Mouse (Mus musculus) left cerebral cortex, adult 11 months (tissue): ENCODE data around the gene Nrp2.

ENCODE experiments used
- DNase-seq: peaks from one replicate; pipeline ENCODE4 v3.0.0; 2022; ENCODE audit warnings: low spot score

The Nrp2 gene

GRCm38 (mm10) chr1:62751011-62752006, 48.2 kb downstream of the Nrp2 start:
- DNase-seq: no peak

- DNase-seq: no peak
Observed at GRCm38 (mm10) chr1:62752055-62752454, 49.0 kb downstream of the Nrp2 start.

DNA sequence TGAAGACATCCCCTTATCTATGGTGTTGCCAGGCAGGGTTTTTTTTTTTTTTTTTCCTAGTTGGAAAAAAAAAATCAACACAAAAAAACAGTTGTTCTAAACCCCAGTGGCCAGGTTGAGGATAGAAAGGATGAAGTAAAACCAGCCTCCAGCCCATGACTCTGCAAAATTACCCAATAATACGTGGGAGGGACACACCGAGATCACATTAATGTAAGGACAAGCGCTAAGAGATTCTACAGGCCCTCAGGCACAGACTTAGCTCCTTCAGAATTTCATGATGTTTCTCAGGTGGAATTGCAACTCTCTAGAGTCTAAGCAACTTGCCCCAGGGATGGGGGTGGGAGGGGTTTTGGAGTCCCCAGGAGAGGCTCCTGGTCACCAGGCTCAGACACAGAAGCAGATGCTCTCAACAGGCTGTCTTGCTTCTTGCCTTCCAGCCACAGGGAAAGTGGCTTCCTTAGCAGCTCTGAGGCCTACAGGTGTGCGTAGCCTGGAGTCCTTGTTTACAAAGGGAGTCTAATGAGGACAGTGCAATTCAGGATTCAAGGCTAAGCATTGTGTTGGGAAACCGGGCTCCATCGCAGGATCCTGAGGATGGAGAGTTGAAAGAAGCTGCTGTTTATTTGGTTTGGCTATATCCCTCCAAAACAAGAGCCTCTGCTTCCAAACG, 49.7 kb downstream of the Nrp2 start:
- DNase-seq: no peak

DNA sequence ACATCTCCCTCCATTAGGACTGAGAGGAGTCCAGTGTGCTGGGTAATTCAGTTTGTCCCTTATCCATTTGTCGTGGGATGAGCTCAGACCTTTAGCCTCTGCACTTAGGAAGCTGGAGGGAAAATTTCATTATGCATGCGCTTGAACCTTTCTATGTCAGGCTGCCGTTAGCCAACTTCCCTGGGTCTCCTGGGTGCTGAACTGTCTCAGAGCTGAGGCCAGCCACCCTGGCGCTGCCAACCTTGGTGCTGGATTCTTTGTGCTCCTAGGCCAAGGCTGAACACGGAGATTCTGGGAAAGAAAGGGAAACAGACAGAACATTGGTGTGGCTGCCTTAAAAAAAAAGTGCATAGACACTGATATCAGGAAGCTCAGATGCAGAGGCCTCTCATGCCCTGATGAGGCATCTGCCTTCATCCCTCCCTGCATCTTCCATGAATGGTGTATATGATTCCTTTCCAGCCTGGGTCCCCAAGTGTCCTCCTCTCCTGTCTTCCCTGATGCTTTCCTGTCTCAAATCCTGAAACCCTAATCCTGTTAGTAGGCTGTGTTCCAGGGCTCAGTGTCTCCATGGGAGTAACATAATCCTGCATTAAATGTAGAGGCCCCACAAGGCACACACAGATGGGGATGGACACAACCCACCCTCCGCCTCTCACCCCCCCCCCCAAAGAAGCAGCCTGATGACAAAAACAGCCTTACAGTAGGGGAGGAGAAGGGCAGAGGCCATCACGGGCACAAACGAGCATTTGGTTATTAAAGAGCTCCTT, 51.2 kb downstream of the Nrp2 start:
- no peak for DNase-seq

DNA sequence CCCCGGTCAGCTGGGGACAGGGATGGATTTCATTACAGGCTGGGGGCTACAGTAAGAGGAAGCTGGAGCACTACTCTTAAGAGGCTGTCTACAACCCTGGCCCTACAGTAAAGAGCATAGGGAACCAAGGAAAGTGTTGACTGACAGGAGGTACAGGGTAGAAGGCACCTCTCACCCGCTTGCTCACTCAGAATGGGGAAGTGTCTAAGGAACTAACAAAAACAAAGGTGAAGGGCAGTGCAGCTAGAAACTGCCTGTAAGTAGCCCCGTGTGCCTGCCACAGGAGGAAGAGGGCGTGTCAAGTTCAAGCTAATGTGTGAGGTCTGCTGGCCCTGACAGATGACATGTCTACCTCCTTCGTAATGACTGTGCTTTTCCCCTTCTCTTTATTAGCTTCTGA, 57.0 kb downstream of the Nrp2 start:
- DNase-seq: no peak

DNA sequence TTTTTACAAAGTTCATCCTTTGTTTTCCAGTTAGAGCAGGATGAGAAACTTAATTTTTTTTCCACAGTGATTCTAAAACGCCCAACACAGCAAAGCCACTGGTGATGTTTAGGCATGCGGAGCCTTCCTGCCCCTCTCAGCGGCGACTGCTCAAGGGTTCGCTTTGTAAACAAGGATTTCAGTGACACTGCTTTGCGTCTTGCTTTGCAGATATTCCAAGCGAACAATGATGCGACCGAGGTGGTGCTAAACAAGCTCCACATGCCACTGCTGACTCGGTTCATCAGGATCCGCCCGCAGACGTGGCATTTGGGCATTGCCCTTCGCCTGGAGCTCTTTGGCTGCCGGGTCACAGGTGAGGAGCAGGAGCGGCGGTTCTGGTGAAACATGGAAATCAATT, 57.5 kb downstream of the Nrp2 start:
- no peak for DNase-seq

DNA sequence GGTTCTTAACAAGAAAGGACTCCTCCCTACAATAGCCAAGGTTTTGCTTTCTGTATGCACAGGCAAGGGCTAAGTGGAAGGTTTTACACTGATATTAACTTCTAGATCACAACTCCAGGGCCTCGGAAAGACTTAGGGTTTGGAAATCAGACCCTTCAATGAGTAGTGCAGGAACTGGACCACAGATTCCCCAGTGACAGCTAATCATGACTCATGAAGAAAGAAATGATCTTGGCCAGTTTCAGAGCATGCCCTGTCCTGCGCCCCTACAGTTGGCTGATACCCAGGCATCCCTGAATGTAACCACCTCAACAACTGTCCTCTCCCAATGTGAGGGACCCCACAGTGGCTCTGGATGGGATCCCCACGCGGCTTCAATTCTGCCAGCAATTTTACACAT, 60.7 kb downstream of the Nrp2 start:
- no peak for DNase-seq

DNA sequence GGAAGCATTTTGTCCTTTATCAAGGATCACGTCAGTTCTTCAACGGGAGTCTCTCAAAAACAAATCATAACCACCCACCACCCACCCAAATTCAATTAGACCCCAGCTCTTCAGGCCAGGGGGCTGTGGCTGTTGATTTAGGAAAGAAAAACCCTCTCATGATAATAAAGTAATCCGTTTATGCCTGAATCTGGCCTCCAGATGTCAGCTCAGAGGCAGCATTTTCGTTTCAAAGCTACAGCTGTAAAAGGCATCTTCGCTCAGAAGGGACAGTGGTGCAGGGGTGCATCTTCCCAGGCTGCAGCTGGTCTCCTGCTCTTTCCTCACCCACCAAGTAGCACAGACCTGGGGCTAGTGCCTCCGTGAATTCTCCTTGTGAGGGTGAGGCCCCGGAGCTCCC, 62.1 kb downstream of the Nrp2 start:
- no peak for DNase-seq

DNA sequence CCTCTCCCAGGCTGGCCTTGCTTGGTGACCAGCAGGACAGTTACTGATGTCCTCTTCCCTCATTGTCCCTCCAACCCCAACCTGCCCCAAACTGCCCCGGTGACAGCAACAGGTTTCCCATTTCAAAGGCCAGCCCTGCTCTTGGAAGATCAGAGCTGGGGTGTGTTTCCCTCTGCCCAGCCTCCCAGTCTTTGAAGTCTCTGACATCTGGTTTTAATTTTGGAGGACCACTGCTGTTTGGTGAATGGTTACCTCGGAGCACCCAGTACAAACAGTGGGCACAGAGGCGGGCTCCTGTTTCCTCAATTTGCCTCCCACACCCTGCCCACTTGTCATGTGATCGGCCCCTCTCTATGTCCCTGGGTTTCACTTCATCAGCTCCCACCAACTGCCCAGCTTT, 63.7 kb downstream of the Nrp2 start:
- no peak for DNase-seq

- no peak for DNase-seq
Observed at GRCm38 (mm10) chr1:62767611-62768010, 64.5 kb downstream of the Nrp2 start.

- DNase-seq: no peak
Observed at GRCm38 (mm10) chr1:62770576-62770975, 67.5 kb downstream of the Nrp2 start.

- no peak for DNase-seq
Observed at GRCm38 (mm10) chr1:62772391-62772790, 69.3 kb downstream of the Nrp2 start.

DNA sequence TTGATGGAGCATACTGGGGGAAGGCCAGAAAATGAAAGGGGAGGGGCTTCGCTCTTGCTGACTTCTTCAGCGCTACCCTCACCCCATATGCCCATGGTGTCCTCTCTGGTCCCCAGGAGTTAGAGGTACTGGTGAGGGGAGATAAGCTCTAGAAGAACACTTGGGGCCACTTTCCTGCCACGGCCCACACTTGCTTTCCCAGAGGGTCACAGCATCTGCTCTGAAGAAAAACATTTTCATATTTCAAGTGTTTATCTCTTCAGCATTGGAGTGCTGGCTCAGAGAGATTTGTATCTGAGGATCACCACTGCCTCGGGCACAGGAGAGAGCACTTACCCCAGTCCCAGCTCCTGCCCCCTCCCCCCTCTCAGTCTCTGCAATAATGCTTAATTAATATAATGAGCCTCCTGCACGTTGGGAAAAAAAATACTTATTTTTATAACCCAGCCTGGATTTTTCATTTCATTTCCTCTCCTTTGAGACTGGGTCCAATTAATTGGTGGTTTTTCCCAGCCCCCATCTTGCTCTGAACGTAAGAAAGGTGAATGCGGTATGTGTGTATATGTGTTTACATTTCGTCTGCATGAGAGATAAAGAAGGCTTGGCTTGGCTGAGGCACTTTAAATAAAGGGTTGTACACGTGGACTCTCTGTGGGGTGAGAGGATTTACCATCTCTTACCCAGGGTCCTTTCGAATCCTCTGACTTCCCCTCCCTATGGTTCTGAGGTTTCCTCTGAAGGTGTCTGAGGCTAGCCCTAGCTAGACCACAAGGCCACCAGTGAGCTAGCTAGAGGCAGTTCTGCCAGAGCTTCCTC, 70.2 kb downstream of the Nrp2 start:
- DNase-seq: no peak

DNA sequence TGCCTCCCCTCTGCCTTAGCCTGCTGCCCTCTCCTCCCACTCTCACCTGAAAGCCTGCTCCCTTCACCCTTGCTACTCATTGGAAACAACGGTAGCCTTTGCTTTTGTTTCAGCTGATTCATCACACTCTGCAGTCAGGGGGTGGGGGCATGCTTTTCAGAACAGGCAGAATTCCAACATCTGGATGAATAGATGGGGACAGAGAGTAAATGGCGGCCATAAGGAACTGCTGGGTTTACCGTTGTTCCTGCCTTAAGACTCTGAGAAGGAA, 70.8 kb downstream of the Nrp2 start:
- no peak for DNase-seq

DNA sequence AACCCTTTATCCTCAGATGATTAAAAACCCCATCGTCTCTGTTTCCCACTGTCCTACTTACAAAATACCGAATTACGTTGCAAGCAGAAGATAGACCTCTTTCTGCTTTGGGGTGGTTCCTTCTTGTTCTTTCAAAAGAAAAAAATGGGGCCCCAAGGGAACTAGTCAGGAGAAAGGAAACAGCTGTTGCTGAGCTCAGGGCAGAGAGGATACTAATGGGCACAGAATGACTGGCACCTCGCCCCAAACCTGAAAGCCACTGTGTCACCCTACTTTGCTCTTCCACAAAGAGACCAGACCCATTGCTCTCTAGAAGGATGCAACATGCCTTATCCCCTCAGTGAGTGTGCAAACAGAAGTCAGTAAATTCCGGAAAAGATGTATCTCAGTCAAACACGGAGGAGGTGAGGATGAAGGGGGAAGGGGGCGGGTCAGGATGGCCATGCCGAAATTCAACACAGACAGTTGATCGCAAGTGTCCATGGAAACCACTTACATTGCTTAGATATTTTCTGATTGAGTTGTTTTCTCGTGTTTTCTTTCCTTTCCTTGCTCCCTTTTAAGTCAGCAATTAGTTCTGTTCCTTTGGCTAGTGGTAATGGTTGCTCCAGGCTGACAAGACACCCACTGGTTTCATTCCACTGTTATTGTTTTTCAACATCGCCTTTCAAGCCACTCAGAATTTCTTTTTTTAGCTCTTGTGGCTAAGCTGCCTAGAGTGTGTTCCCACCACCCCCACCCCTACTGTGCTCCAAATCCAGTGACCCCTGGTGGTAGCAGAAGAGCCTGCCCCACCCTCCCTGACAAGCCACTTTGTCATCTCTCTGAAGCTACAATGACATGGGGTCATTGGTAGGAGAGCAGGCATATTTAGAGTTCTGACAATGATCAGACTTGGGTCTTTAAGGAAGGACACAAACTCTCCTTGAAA, 71.5 kb downstream of the Nrp2 start:
- DNase-seq: no peak

DNA sequence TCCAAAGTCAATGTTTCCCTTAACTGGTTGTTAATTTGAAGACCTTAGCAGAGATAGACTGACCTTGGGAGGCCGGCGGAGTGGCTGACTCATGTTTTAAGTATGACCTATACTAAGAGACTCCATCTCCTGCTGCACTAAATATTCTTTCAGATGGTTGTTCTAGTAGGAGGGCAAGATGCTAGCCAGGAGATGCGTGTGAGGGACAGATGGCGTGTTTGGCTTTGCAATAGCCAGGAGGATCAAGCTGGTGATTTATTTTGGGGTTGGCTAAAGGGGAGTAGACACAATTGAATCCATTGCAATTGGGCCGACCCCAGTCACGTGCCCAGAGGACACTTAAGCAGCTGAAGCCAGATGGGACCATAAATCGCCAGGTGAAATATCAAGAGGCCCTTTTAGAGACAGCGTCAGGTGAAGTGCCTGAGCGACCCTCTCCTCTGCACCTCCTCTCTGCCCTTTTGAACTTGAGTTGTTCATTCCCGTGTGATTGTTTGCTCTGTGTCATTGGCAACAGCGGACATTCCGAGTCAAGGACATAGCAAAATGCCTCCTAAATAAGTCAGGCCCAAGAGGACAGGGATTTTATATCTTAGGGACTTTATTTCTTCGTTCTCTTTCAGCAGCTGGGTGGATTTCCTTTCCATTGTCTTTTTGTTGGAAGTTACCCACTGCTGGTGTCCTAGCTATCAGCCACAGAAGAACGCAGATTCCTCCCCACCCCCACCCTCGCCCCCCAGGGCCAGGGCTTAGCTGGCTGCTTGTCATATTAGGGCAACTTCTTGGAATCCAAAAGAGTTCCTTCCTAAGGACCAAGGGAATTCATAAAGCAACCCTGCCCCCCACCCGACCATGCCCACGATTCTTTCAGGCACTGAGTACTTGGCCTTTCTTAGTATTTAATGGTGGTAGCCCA, 74.5 kb downstream of the Nrp2 start:
- DNase-seq: no peak

DNA sequence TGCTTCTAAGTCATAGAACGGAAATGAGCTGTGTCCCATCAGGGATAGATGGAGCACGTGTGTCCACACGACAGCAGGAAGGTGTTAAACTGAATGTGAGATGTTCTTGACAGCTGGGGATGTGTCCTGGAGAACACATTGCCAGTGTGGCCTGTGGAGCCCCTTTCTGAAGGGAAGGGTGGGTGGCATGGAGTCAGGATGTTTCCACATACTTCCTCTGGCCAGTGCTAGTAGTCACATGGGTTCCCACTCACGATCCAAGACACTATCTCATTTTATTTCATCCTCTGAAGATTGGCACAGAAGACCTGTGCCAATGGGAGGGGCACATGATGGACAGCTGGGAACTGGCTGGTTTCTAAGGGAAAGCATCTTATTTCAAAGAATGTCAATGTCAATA, 75.8 kb downstream of the Nrp2 start:
- DNase-seq: no peak

DNA sequence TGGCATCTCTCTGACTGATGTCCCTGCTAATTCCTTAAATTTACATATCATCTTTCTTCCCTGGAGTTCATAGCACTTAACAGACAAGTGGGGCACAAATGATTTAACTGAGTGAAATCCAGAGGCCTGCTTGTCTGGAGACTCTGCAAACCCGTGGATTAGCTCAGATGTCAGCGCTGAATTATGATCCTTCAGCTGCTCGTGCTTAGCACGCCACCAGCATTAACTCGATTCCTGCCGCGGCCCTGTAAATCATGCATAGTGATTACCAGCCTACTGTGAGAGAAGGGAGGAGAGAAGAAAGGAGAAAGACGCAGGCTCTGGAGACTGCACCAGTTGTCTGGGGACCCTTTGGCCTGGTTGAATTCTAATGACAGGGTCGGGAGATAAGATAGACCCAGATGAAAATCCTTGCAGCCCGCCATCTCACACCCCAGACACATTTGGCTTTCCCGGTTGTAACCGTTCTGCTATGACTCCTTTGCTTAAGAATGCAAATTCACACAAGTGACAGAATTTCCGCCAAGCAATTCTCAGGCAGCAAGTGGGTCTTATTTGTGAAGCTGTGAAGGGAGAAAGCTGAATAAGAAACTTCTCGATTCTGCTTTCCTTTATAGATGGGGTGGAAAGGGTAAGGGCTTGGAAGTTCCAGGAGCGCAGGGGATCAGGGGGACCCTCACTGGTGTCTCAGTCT, 77.1 kb downstream of the Nrp2 start:
- DNase-seq: no peak

DNA sequence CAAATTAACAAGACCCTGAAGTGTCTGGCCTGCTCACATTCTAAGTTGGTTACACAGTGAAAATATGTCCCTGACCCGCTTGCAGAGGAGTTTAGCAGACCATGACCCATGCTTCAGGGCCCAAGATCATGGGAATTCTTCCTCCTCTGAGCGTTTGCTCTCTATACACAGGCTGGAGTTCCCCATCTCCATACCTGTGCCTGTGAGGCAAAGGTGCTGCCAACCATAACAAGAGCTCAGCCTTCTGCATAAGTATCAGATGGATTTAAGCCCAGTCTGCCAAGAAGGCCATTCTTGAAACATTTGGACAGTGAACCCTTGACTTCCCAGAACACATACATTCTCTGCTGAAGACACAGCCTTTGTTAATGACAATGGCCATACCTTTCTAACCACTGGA, 79.1 kb downstream of the Nrp2 start:
- DNase-seq: no peak
